Mouse (Mus musculus) heart, embryonic 15.5 days (tissue): Measurements from ENCODE around the gene Dars. TPM values are rescaled to one million over a fixed set of nuclear protein-coding genes. Genes with fewer than 3 reads are reported as not detected.

Experiments used
- ATAC-seq: fragments of 200-750 bp; cut with Nextera tagmentation; replicated peaks from 2 replicates; pipeline ENCODE4 v1.8.0; 2017; ENCODE audit warnings: low read depth, moderate TSS enrichment; ENCODE audit not compliant: insufficient number of reproducible peaks, insufficient read depth, low FRiP score
- H3K27ac ChIP-seq: fragments of 300-500 bp; sonication (generic); 2 replicates; pipeline ENCODE4 v1.5.1; 2015; ENCODE audit warnings: mild to moderate bottlenecking, inconsistent platforms
- H3K27me3 ChIP-seq: fragments of 300-500 bp; sonication (generic); 2 replicates; pipeline ENCODE4 v1.6.1; 2015; ENCODE audit warnings: inconsistent platforms
- H3K36me3 ChIP-seq: fragments of 300-500 bp; sonication (generic); 2 replicates; pipeline ENCODE4 v1.6.1; 2015; ENCODE audit warnings: mild to moderate bottlenecking, inconsistent platforms
- H3K4me1 ChIP-seq: fragments of 300-500 bp; sonication (generic); replicated peaks from 2 replicates; pipeline ENCODE4 v1.6.1; 2015; ENCODE audit warnings: inconsistent platforms
- H3K4me2 ChIP-seq: fragments of 300-500 bp; sonication (generic); 2 replicates; pipeline ENCODE4 v1.6.1; 2015; ENCODE audit warnings: inconsistent platforms, mild to moderate bottlenecking, moderate library complexity
- H3K4me3 ChIP-seq: fragments of 300-500 bp; sonication (generic); 2 replicates; pipeline ENCODE4 v1.5.1; 2015; ENCODE audit warnings: mild to moderate bottlenecking, inconsistent platforms
- H3K9ac ChIP-seq: fragments of 300-500 bp; sonication (generic); 2 replicates; pipeline ENCODE4 v1.6.1; 2015; ENCODE audit warnings: mild to moderate bottlenecking, inconsistent platforms
- H3K9me3 ChIP-seq: fragments of 300-500 bp; sonication (generic); replicated peaks from 2 replicates; pipeline ENCODE4 v1.6.1; 2016; ENCODE audit warnings: inconsistent platforms
- WGBS: fragments of 180-500 bp; shearing (Covaris S2); methylation state at CpG from one replicate; pipeline ENCODE4 v1.1.7; 2015; ENCODE audit warnings: mixed read lengths; 5-methylcytosine and 5-hydroxymethylcytosine counted together
- polyA plus RNA-seq: library from polyadenylated mRNA; unstranded; fragments of >200 nt; fragmentation: Nextera tagmentation; extraction: Ambion mirVana; gene quantifications from 2 replicates; pipeline ENCODE4 v1.2.1, GENCODE M21; 2015

The Dars gene
- polyA plus RNA-seq, 1 experiment from 2014 or later, result 96.1 TPM

DNA sequence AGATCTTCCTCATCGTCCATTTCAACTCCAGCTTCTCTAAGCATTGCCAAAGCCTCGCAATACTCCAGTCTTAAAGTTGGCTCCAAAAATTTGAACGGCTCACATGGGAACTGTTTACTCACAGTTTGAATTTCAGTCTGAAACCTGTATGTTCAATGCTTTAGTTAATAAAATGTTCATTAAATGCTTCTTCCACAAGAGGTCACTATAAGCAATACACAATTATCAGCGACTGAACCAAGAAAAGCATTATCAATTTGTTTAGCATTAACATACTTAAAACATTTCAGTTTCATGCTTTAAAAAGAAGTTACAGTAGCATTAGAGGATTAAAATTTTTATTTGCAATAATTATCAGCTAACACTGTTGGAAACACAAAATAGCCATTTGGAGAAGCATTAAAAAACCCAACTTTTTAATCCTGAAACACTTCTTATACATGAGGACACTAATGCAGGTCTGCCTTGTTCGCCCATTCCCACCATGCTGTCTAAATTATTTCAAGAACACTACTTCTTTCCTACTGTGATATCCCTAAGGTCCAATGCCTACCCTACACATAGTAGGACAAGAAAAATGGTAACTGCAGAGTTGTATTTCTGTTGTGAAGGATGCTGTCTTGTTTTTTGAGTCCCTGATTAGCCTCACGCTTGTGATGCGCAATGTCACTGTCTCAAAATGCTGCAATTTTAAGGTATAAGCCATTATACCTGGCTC, 44.9 kb downstream of the Dars start:
- no peak overlapping the region for H3K9ac ChIP-seq
- H3K9me3 ChIP-seq, result no peaks in the 10 kb centered on the region
- H3K27me3 ChIP-seq, result no peaks in the 10 kb centered on the region
- no peak for ATAC-seq
- H3K36me3 ChIP-seq, result peaks cover 30% of the 10 kb centered on the region
- H3K4me3 ChIP-seq, result no peak overlapping the region
- H3K4me2 ChIP-seq, result no peak overlapping the region
- 77% methylated on average over 7 of the region's 7 CpGs for WGBS
- H3K4me1 ChIP-seq, result no peaks in the 10 kb centered on the region
- no peak overlapping the region for H3K27ac ChIP-seq

DNA sequence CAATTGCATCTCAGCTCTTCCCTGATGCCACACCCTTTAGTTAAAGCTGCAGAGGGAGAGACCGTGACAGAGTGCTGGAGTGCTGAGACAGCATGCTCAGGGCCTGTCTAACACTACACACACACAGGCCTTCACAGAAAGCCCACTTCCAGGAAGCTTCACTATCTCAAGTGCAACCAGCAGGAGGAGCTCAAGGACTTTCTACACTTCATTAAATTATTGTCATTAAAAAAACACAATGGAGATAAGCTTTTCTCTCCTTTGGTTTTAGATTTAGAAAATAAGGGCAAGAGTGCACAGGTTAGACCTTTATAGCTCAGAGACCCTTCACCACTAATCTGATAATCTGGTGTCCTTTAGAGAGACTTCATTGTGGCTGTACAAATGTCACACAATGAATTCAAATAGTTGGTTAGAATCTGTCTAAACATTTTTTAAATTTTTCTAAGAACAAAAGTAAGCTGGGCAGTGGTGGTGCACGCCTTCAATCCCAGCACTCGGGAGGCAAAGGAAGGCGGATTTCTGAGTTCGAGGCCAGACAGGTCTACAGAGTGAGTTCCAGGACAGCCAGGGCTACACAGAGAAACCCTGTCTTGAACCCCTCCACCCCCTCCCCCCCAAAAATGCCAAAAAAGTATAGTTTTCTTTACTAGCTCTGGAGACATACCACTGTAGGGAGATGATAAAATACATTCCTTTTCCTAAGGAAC, 48.3 kb downstream of the Dars start:
- H3K4me1 ChIP-seq, result no peaks in the 10 kb centered on the region
- H3K9me3 ChIP-seq, result no peaks in the 10 kb centered on the region
- H3K4me2 ChIP-seq, result no peak overlapping the region
- H3K27ac ChIP-seq, result no peak overlapping the region
- no peaks in the 10 kb centered on the region for H3K27me3 ChIP-seq
- H3K4me3 ChIP-seq, result no peak overlapping the region
- no peak overlapping the region for H3K9ac ChIP-seq
- 68% methylated on average over 5 of the region's 5 CpGs for WGBS
- ATAC-seq, result no peak
- H3K36me3 ChIP-seq, result peaks cover 37% of the 10 kb centered on the region

DNA sequence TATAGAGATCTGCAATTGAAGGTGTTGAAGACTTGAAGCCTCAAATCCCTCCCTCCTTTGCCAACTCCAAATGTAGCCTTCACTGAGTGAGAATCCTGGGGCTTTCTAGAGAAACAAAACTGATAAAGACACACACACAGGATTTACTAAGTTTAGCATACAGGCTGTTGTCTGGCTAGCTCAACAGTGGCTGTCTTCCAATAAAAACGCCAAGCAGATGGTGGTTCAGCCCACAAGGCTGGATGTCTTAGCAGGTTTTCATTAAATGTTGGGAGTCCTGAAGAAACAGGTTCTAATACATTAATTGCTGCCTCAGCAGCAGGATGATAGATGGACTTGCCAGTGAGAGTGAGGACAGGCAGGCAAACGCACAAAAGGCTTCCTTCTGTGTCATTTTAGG, 56.6 kb downstream of the Dars start:
- Histone ChIP-seq H3K4me2 (0 out of 2 replicates have a peak overlapping the region, but pooled peaks have one; percentile 84), H3K27ac (0 out of 2 replicates have a peak overlapping the region, but pooled peaks have one; percentile 10), H3K4me1 (peaks cover 33% of the 10 kb centered on the region)

DNA sequence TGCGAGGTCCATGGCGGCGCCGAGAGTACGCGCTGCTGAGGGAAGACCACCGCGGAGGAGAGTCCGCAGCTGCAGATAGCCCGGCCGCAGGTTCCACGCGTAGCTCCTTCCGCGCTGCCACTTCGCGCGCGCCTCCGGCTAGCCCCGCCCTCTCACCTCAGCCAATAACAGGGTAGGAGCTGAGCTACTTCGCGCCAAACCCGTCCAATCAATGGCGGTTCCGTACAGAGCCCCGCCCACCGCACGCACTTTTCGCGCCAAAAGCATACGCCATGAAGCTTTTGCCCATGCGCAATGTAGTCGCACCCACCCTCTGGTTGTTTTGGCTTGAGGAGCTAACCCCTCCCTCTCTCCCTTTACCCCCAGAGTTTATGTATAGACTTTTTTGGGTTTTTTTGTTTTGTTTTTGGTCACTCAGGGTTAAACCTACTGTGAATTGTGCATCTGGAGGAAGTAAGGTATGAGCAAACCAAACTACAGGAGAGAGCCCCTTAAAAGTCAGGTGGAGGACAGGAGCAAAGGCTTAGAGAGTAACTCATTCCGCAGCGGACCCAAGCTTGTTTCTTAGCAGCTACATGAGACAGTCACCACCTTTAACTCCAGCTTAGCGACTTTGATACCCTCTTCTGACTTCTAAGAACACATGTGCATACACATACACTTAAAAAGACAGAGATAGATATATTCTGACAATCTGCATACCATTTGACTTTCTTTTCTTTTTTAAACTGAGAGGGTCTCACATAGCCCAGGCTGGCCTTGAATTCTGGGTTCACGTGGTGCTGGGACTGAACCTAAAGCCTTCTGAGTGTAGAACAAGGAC, 57.4 kb downstream of the Dars start, which contains the start of gene Mcm6:
Mcm6 (minus strand) TSS at position 111 of the 823 bp plus-strand sequence.
- Histone ChIP-seq H3K4me3 (peak within 1 kb of the TSS; percentile 87), H3K36me3 (peaks cover 32% of the 10 kb centered on the region; the same call in 1 of the 2 replicates), H3K9me3 (no peaks in the 10 kb centered on the region), H3K4me1 (peaks cover 33% of the 10 kb centered on the region), H3K27me3 (no peaks in the 10 kb centered on the region), H3K27ac (peak within 1 kb of the TSS; percentile 94), H3K9ac (peak within 1 kb of the TSS; percentile 77), H3K4me2 (peak within 1 kb of the TSS; percentile 84)
- 3% methylated on average over 38 of the region's 38 CpGs for WGBS
- peak; percentile 96 for ATAC-seq

More for the DNA sequence above, 56.6 kb downstream of the Dars start:
- 48% methylated on average over 2 of the region's 2 CpGs for WGBS
- no peaks in the 10 kb centered on the region for H3K9me3 ChIP-seq
- ATAC-seq, result no peak
- H3K9ac ChIP-seq, result no peak overlapping the region
- no peak overlapping the region for H3K4me3 ChIP-seq
- H3K36me3 ChIP-seq, result peaks cover 33% of the 10 kb centered on the region; the same call in 1 of the 2 replicates
- no peaks in the 10 kb centered on the region for H3K27me3 ChIP-seq

DNA sequence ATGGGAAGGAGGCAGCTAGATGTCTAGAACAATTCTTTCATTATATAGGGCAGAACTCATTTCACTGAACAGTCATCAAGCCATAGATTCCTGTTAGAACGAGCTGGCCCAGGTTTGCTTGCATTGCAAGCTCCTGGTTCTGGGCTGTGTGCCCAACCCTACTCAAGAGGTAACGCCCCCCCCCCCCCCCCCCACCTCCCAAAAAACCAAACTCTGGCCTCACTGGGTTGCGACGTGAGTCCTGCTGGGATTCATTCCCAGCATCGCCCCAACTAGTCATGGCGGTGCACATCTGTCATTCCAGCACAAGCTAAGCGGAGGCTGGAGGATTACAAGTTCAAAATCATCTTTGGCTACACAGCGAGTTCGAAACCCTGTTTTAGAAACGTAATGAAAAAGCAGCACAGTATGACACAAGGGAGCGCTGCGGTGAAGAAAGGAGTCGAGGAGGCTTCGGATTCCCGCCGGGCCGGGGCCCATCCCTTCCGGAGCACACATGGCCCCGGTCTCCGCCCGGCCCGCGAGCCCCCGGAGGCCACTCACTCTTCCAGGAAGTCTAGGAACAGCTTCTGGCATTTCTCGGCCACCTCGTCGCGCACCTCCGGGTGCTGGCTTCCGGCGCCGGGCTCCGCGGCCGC, 58.1 kb downstream of the Dars start:
- Histone ChIP-seq H3K4me1 (peaks cover 33% of the 10 kb centered on the region), H3K9me3 (no peaks in the 10 kb centered on the region), H3K27me3 (no peaks in the 10 kb centered on the region), H3K27ac (peak overlapping the region; percentile 94), H3K4me3 (peak overlapping the region; percentile 87), H3K36me3 (peaks cover 28% of the 10 kb centered on the region; the same call in 1 of the 2 replicates), H3K9ac (peak overlapping the region; percentile 77), H3K4me2 (peak overlapping the region; percentile 84)
- WGBS, result under 1% methylated on average over 35 of the region's 35 CpGs
- ATAC-seq, result peak; percentile 72

DNA sequence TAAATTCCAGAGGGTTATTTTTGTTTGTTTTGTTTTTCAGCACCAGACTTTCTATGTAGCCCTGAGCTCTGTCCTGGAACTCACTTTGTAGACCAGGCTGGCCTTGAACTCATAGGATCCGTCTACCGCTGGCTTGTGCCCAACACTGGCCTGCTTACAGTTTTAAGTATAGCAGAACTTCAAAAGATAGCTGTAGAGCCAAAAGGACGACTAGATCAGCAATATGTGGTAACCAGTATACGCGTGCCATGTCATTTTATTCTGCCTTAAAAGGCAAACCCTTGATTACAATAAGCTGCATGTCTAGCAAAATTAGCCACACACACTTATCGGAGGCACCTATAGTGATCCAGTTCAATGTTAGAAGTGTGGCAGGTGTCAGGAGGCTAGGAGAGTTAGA, 58.9 kb downstream of the Dars start:
- peak overlapping the region; percentile 84 for H3K4me2 ChIP-seq
- peaks cover 33% of the 10 kb centered on the region for H3K4me1 ChIP-seq
- H3K9me3 ChIP-seq, result no peaks in the 10 kb centered on the region
- no peak for ATAC-seq
- H3K27ac ChIP-seq, result peak overlapping the region; percentile 94; the same call in 1 of the 2 replicates
- no peaks in the 10 kb centered on the region for H3K27me3 ChIP-seq
- H3K4me3 ChIP-seq, result peak overlapping the region; percentile 87
- H3K9ac ChIP-seq, result peak overlapping the region; percentile 77
- H3K36me3 ChIP-seq, result peaks cover 27% of the 10 kb centered on the region
- 50% methylated on average over 6 of the region's 6 CpGs for WGBS

DNA sequence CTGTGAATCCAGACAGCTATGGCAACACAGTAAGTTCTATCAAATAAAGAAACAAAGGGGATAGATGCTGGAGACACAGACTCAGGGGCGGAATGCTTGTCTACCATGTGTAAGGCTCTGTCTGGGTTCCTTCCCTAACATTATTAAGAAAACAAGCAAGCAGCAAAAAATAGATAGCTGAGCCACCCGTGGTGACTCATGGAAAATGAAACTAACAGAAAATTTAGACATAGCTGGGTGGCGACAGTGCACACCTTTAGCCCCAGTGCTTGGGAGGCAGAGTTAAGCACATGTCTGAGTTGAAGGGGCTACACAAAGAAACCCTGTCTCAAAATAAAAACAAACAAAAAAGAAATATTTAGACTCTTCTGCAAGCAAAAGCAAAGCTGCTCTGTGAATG, 59.7 kb downstream of the Dars start:
- Histone ChIP-seq H3K27me3 (no peaks in the 10 kb centered on the region), H3K4me3 (peak overlapping the region; percentile 87), H3K27ac (no peak overlapping the region), H3K36me3 (peaks cover 27% of the 10 kb centered on the region), H3K4me1 (peaks cover 33% of the 10 kb centered on the region), H3K9ac (peak overlapping the region; percentile 77; the same call in 1 of the 2 replicates), H3K9me3 (no peaks in the 10 kb centered on the region), H3K4me2 (peak overlapping the region; percentile 84)
- no peak for ATAC-seq
- WGBS, result 36% methylated on average over 3 of the region's 3 CpGs

DNA sequence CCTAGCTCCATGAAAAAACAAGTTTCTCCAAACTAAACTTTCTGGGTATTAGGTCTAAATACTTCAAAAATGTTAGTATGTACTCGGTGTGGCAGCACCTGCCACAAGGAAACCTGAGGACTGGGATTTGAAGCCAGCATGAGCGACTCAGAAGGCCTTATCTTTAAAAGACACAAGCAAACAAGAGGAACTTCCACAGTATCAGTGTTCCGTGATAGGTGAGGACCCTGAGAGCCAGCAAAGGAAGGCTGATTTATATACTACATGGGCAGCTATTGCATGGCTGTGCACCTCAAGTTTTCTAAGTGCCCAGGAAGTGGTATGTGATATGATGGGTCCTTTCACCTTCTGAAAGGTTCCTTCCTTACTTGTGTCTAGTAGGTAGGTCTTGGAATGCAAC, 64.1 kb downstream of the Dars start:
- no peaks in the 10 kb centered on the region for H3K9me3 ChIP-seq
- H3K27ac ChIP-seq, result no peak overlapping the region
- H3K36me3 ChIP-seq, result peaks cover 53% of the 10 kb centered on the region
- no peak overlapping the region for H3K9ac ChIP-seq
- no peak overlapping the region for H3K4me3 ChIP-seq
- no peaks in the 10 kb centered on the region for H3K27me3 ChIP-seq
- ATAC-seq, result no peak
- peaks cover 14% of the 10 kb centered on the region for H3K4me1 ChIP-seq
- WGBS, result 67% methylated on average over 3 of the region's 3 CpGs
- H3K4me2 ChIP-seq, result no peak overlapping the region

DNA sequence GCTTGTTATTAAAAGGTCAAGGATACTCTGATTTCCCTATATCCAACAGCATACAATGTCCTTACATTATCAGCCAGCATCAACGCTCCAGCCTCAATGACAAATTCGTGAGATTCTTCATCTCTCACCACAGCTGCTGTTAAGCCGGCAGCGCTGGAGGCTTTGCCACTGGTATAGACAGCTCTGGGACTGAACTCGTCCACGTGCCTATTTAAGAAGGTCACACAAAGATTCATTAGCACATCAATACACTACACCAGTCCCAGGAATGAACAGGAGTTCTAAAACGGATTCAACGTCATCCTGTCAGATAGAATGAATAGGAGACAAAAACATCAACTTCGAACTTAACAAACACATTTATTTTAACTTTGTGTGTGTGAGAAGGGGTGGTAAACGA, 72.9 kb downstream of the Dars start:
- H3K4me1 ChIP-seq, result no peaks in the 10 kb centered on the region
- H3K9ac ChIP-seq, result no peak overlapping the region
- H3K27me3 ChIP-seq, result no peaks in the 10 kb centered on the region
- H3K9me3 ChIP-seq, result no peaks in the 10 kb centered on the region
- no peak overlapping the region for H3K4me3 ChIP-seq
- 83% methylated on average over 10 of the region's 10 CpGs for whole genome bisulfite sequencing
- ATAC-seq, result no peak
- no peak overlapping the region for H3K27ac ChIP-seq
- no peak overlapping the region for H3K4me2 ChIP-seq
- peaks cover 90% of the 10 kb centered on the region for H3K36me3 ChIP-seq

DNA sequence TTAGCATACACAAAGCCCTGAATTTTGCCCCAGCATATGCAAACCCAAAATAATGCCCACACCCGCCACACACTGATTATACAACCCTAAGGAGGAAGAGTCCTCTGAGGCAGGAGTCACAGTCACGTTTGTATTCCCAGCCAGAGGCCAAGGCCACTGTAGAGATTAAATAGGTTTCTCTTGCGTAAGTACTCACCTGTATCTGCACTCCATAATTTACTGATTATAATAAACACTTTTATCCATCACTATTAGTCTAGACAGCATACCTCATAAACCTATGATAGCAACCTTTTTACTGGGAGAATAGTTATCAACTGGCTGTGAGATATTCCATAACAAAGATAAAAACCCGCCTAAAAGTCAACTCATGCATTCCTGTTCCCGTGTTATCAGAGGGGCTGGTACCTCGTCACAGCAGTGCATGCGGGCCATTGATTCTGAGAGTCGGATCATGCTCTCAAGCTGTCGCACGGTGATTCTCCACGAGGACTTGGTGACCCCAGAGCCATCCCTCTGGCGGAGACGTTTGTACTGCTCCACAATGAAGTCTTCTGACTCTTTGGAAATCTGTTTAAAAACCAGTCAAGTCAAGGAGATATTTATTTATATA, 79.4 kb downstream of the Dars start:
- H3K27me3 ChIP-seq, result no peaks in the 10 kb centered on the region
- H3K4me1 ChIP-seq, result no peaks in the 10 kb centered on the region
- no peak overlapping the region for H3K4me3 ChIP-seq
- H3K27ac ChIP-seq, result no peak overlapping the region
- no peak for ATAC-seq
- WGBS, result 65% methylated on average over 13 of the region's 13 CpGs
- no peak overlapping the region for H3K4me2 ChIP-seq
- no peaks in the 10 kb centered on the region for H3K9me3 ChIP-seq
- peaks cover 78% of the 10 kb centered on the region for H3K36me3 ChIP-seq
- no peak overlapping the region for H3K9ac ChIP-seq
